Mouse (Mus musculus): ENCODE measurements around the gene Gcnt2.

DNA sequence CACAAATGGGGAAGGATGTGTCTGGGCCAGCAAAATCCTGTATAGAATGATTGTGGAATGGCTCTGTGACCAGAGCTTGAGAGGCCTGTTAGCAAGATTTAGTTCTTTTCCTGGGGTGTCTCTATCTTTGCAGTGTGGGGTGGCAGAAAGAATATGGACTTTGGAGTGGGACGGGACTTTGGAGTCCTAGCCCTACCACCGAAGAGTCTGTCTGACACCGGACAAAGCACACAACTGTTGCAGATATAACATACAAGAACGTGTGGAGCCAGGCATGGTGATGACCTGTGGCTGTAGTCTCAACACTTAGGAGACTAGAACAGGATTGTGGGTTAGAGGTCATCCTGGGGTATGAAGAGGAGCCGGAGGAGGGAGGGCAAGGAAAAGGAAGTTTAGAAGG, 73.0 kb downstream of the Gcnt2 start:
- TF ChIP-seq POLR2A (IDR thresholded peaks at IDR 0.05; ENCODE audit: extremely low read depth, insufficient read depth, low read length) (no peak), CTCF (IDR thresholded peaks at IDR 0.05; ENCODE audit: extremely low read depth, insufficient read depth, low read length) (no peak)

Data from cortical plate, adult 2 months (tissue).